Mouse (Mus musculus): Measurements from ENCODE around the gene Rnf182. TPM values are rescaled to one million over a fixed set of nuclear protein-coding genes. Genes with fewer than 3 reads are reported as not detected.

Rnf182 gene
- total and polyA plus RNA-seq, 2 experiments from 2014 or later = 9.3 to 42.0 TPM

DNA sequence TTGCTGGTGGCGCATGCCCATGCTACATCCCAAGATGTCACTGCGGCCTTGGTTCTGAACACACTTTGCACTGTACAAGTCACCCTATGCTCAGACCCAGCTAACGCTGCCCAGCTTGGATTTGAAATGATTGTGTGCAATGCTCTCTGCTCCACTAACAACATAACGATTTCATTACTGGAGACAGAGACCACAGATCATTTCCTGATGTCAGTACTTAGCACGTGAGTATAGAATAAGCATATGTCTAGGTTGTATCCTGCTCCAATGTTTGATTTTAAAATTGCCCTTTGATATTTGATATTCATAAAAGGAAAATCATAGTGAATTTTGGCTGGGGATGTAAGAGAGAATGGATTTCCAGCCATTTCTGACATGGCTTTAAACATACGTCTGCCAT, 3.5 kb upstream of the Rnf182 start:
- TF ChIP-seq CTCF (IDR thresholded peaks at IDR 0.05; ENCODE audit: low read depth) = no peak
- Histone ChIP-seq H3K4me2 (ENCODE audit: low read depth) (no peak overlapping the region), H3K27ac (ENCODE audit: low read depth, low read length) (no peak overlapping the region), H3K4me3 (ENCODE audit: low read depth, low read length) (no peak overlapping the region), H3K9ac (no peak overlapping the region), H3K27me3 (ENCODE audit: insufficient read depth, low read length) (no peaks in the 10 kb centered on the region), H3K4me1 (ENCODE audit: insufficient read depth) (peaks cover 9% of the 10 kb centered on the region), H3K36me3 (ENCODE audit: insufficient read depth) (no peaks in the 10 kb centered on the region), H3K9me3 (ENCODE audit: low read length) (no peaks in the 10 kb centered on the region)
- 83% methylated on average over 6 of the region's 6 CpGs for WGBS
- ATAC-seq = no peak
- no peak for DNase-seq

DNA sequence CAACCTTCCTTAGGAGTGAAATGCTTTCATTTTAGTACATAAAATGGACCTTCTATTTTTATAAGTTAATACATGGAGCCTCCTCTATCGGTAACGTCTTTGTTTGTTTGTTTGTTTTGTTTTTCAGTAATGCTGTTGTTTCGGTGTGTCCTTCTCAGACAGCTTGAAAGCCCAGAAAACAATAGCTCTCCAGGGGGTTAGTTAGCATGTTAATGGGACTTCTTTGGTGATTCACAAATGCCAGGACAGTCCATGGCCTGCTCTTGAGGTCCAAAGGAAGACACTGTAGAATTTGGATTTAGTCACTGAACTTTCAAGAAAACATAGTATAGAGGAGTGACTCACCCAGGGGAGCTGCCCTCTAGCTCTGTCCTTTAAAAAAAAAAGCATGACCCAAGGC, 843 bp upstream of the Rnf182 start:
- Histone ChIP-seq H3K9me3 (ENCODE audit: low read length) (no peaks in the 10 kb centered on the region), H3K36me3 (ENCODE audit: insufficient read depth) (no peaks in the 10 kb centered on the region), H3K9ac (0 out of 2 replicates have a peak overlapping the region, but pooled peaks have one; percentile 18), H3K4me1 (ENCODE audit: insufficient read depth) (peaks cover 21% of the 10 kb centered on the region), H3K4me2 (ENCODE audit: low read depth) (peak overlapping the region; percentile 66; the same call in 1 of the 2 replicates), H3K4me3 (ENCODE audit: low read depth, low read length) (no peak overlapping the region), H3K27me3 (ENCODE audit: insufficient read depth, low read length) (no peaks in the 10 kb centered on the region), H3K27ac (ENCODE audit: low read depth, low read length) (no peak overlapping the region)
- no peak for TF ChIP-seq CTCF (IDR thresholded peaks at IDR 0.05; ENCODE audit: low read depth)
- DNase-seq (no peak), ATAC-seq (no peak)
- 78% methylated on average over 3 of the region's 3 CpGs for WGBS

DNA sequence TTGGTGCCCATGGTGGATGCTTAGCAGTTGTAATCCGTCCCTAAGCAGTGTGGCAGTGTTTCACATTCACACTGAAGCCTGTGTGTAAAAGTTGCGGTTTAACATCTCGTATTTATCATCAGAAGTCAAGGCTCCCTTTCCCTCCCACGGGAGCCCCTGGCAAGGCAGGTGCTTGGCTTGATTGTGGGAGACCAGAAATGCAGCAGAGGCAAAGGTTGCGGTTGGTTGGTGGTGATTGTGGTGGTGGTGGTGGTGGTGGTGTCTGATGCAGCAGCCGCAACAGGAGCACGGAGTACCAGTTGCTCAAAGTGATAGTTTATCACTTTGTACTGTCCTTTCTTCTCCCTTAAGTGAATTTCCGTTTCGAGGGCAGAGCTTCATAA, 325 bp upstream of the Rnf182 start:
- Histone ChIP-seq H3K4me1 (ENCODE audit: insufficient read depth) (peaks cover 21% of the 10 kb centered on the region), H3K27ac (ENCODE audit: low read depth, low read length) (peak overlapping the region; percentile 81; the same call in 1 of the 2 replicates), H3K4me2 (ENCODE audit: low read depth) (peak overlapping the region; percentile 66), H3K27me3 (ENCODE audit: insufficient read depth, low read length) (no peaks in the 10 kb centered on the region), H3K4me3 (ENCODE audit: low read depth, low read length) (peak overlapping the region; percentile 77), H3K9me3 (ENCODE audit: low read length) (no peaks in the 10 kb centered on the region), H3K9ac (peak overlapping the region; percentile 87; the same call in 1 of the 2 replicates), H3K36me3 (ENCODE audit: insufficient read depth) (no peaks in the 10 kb centered on the region)
- 15% methylated on average over 9 of the region's 9 CpGs for WGBS
- ATAC-seq = peak; percentile 25
- no peak for DNase-seq
- no peak for TF ChIP-seq CTCF (IDR thresholded peaks at IDR 0.05; ENCODE audit: low read depth)

DNA sequence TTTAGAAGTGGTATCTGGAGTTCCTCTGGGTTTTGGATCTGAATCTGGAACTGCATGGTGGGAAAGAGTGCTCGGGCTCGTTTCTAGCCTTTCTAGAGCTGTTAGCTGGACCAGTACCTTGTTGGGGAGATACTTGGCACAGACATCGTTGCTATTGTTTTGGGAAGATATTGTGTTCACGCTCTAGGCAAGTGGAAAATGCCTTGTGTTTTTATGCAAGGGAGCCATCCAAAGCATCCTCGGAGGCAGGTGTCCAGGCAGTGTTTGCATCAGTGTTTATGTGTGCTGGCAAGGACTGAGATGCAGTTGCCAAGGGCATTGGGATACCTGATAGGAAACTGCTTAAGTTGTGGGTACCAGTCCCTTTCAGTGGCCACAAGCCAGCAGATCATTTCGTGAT, 1.0 kb downstream of the Rnf182 start:
- no peaks in the 10 kb centered on the region for H3K27me3 ChIP-seq (ENCODE audit: insufficient read depth, low read length)
- WGBS = 6% methylated on average over 6 of the region's 6 CpGs
- no peak for ATAC-seq

DNA sequence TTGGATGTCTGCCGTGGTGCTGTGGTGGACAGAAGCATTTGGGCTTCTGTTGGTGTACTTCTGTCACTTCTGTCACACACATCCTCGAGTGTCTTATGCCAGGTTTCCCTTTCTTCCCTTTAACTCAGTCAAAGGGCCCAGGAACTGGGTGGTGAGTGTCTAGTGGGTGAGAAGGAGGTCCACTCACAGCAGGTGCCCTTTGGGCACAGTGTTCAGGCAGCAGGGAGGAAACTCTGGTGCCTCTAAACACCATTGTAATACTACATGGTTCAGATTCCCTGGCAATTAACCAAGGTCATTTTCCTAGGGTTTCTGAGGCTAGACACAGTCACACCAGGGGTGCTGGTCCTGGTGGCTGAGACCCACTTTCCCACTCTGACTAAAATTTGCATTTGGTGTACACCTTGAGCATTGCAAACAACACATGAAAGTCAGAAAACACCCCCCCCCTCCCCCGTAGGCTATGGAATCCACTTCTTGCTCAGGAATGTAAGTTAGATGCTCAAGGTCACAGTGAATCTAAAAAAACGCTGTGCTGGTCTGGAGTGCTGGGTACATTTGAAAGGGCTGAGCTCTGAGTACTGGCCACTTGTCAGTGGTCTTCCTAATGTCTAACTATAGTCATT, 4.2 kb downstream of the Rnf182 start:
- H3K4me1 ChIP-seq (ENCODE audit: insufficient read depth) = peaks cover 21% of the 10 kb centered on the region
- no peaks in the 10 kb centered on the region for H3K9me3 ChIP-seq (ENCODE audit: low read length)
- no peak overlapping the region for H3K4me3 ChIP-seq (ENCODE audit: low read depth, low read length)
- no peaks in the 10 kb centered on the region for H3K36me3 ChIP-seq (ENCODE audit: insufficient read depth)
- TF ChIP-seq CTCF (IDR thresholded peaks at IDR 0.05; ENCODE audit: low read depth) = no peak
- no peak overlapping the region for H3K27ac ChIP-seq (ENCODE audit: low read depth, low read length)
- H3K9ac ChIP-seq = no peak overlapping the region
- ATAC-seq = no peak
- H3K27me3 ChIP-seq (ENCODE audit: insufficient read depth, low read length) = no peaks in the 10 kb centered on the region
- 37% methylated on average over 4 of the region's 4 CpGs for WGBS
- no peak for DNase-seq
- no peak overlapping the region for H3K4me2 ChIP-seq (ENCODE audit: low read depth)

More for the DNA sequence above, 1.0 kb downstream of the Rnf182 start:
- H3K4me3 ChIP-seq (ENCODE audit: low read depth, low read length) = peak overlapping the region; percentile 77
- peak overlapping the region; percentile 81 for H3K27ac ChIP-seq (ENCODE audit: low read depth, low read length)
- peak overlapping the region; percentile 87 for H3K9ac ChIP-seq
- no peaks in the 10 kb centered on the region for H3K36me3 ChIP-seq (ENCODE audit: insufficient read depth)
- H3K4me2 ChIP-seq (ENCODE audit: low read depth) = peak overlapping the region; percentile 66
- H3K4me1 ChIP-seq (ENCODE audit: insufficient read depth) = peaks cover 21% of the 10 kb centered on the region
- TF ChIP-seq CTCF (IDR thresholded peaks at IDR 0.05; ENCODE audit: low read depth) = no peak
- no peaks in the 10 kb centered on the region for H3K9me3 ChIP-seq (ENCODE audit: low read length)
- peak; percentile 45 for DNase-seq

DNA sequence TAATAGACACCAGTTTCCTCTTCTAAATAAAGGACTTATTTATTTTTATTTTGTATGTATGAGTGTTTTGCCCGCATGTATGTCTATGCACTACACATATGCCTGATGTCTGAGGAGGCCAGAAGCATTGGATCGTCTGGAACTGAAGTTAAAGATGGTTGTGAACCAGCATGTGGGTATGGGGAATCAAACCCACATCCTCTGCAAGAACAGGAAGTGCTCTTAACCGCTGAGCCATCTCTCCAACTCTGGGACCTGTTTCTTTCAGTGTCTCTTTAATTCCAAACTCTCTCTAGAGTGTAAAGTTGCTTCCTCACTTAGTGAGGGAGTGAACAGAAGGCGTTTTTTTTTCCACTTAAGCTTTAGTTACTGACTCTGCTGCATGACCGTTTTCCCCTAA, 12.4 kb downstream of the Rnf182 start:
- Histone ChIP-seq H3K4me2 (ENCODE audit: low read depth) (no peak overlapping the region), H3K9ac (no peak overlapping the region), H3K27ac (ENCODE audit: low read depth, low read length) (no peak overlapping the region), H3K9me3 (ENCODE audit: low read length) (no peaks in the 10 kb centered on the region), H3K4me1 (ENCODE audit: insufficient read depth) (no peaks in the 10 kb centered on the region), H3K27me3 (ENCODE audit: insufficient read depth, low read length) (no peaks in the 10 kb centered on the region), H3K36me3 (ENCODE audit: insufficient read depth) (no peaks in the 10 kb centered on the region), H3K4me3 (ENCODE audit: low read depth, low read length) (no peak overlapping the region)
- DNase-seq (no peak), ATAC-seq (no peak)
- 72% methylated on average over 5 of the region's 5 CpGs for whole genome bisulfite sequencing
- TF ChIP-seq CTCF (IDR thresholded peaks at IDR 0.05; ENCODE audit: low read depth) = no peak

DNA sequence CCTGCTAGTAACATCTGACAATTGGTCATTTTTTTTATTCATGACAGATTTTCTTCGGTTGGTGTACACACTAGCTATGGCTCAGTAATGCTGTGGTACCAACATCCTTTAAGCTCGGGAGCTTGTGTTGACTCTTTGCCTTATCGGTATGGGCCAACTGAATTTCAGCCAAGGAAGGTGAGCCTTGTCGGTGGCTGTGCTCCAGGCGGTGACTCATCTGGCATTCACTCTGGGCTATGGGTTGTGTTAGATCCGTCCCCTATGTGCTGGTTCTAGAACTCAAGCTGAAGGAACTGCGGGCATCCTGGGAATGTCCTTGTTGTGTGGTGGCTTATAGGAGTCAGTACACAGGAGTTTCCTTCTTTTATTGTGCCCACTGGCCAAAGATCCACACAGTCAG, 14.3 kb downstream of the Rnf182 start:
- WGBS = 71% methylated on average over 7 of the region's 7 CpGs
- Histone ChIP-seq H3K27ac (ENCODE audit: low read depth, low read length) (no peak overlapping the region), H3K27me3 (ENCODE audit: insufficient read depth, low read length) (no peaks in the 10 kb centered on the region), H3K36me3 (ENCODE audit: insufficient read depth) (no peaks in the 10 kb centered on the region), H3K4me2 (ENCODE audit: low read depth) (no peak overlapping the region), H3K4me1 (ENCODE audit: insufficient read depth) (no peaks in the 10 kb centered on the region), H3K4me3 (ENCODE audit: low read depth, low read length) (no peak overlapping the region), H3K9ac (no peak overlapping the region), H3K9me3 (ENCODE audit: low read length) (no peaks in the 10 kb centered on the region)
- no peak for TF ChIP-seq CTCF (IDR thresholded peaks at IDR 0.05; ENCODE audit: low read depth)
- no peak for DNase-seq
- ATAC-seq = no peak

Data from forebrain, postnatal 0 days (tissue).